Mouse (Mus musculus) left cerebral cortex, postnatal 25 days (tissue): ENCODE results near the gene Ndufaf3. TPM values are rescaled to one million over a fixed set of nuclear protein-coding genes. Genes with fewer than 3 reads are reported as not detected.

Source experiments
- DNase-seq, 2 experiments: peaks; one replicate each; pipeline ENCODE4 v3.0.0; 2022; ENCODE audit warnings: low spot score in 2 of 2, mixed read lengths in 1 of 2
- intact Hi-C: fragments of 180-260 bp; cut with DNase I; formaldehyde crosslinking; loops from one replicate; pipeline ENCODE4 v1.15.1; 2025
- microRNA-seq, 2 experiments: library from miRNA; unstranded; fragments of <30 nt; microRNA quantifications; one replicate each; pipeline ENCODE4 v1.2.0; 2022
- total RNA-seq, 2 experiments: library from RNA; stranded (reverse); gene quantifications; 2 replicates each; pipeline ENCODE4 v1.2.3; 2021

The Ndufaf3 gene
- total RNA-seq, 2 experiments from 2014 or later = 53.1 to 58.2 TPM

DNA sequence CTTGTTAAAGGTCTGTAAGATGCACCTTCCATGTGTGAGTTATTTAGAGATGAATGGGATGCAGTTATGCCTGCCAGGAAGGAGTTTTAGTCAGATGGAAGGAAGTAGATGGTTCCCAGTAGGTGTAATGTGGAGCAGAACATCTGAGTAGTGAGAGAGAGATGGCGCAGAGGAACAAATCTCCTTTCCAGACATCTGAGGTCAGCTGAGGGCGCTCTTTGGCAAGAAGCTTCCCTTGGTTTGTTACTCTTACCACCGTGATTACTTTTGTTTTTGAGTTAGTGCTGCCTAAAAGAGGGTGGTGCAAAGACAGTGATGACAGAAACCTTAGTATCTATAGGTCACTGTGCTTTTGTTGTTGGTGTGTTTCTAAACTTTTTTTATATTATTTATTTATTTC lies 41.8 kb downstream of the Ndufaf3 start:
- intact Hi-C loops = no loop called here

GRCm38 (mm10) chr9:108523341-108523740 lies 43.9 kb downstream of the Ndufaf3 start:
- DNase-seq = no peak
- intact Hi-C loops = no loop called here

More for the DNA sequence above, 41.8 kb downstream of the Ndufaf3 start:
- no peak for DNase-seq

GRCm38 (mm10) chr9:108521604-108522003 lies 45.6 kb downstream of the Ndufaf3 start:
- no peak for DNase-seq
- intact Hi-C loops = no loop called here

DNA sequence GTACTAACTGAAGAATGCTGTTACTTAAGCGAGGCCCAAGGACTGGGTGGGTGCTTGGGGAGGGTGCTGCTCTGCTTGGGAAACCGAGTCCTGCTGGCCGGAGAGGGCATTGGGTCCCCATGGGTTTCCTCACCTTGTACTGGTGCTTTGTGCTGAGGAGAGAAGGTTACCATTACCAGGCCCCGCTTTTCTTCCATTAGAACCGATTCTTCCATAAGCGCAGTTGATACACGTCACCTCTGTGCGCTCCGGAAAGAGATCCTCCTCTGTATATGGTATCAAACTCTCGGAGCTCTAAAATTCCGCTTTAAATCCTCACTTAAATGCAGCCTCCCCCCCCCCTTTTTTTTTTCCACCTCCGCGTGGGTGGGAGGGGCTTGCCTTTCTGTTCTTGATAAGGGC lies 49.3 kb downstream of the Ndufaf3 start:
- intact Hi-C loops = no loop called here
- DNase-seq = peak; percentile 53 to 71

GRCm38 (mm10) chr9:108517253-108517930 lies 49.8 kb downstream of the Ndufaf3 start:
- intact Hi-C loops = no loop called here

GRCm38 (mm10) chr9:108516380-108517251 lies 50.6 kb downstream of the Ndufaf3 start, which contains the start of gene Qrich1:
TSS of gene Qrich1 (plus strand) at chr9:108516806.
- intact Hi-C loops = no loop called here
- peak; percentile 96 to 97 for DNase-seq

More at GRCm38 (mm10) chr9:108517253-108517930, 49.8 kb downstream of the Ndufaf3 start:
- peak; percentile 85 to 86 for DNase-seq

Small RNAs within 50 kb of the gene (microRNA-seq; reads per million reads assigned to microRNA genes)
- 0 reads per million in 2 experiments for gene Gm24083
- 0 reads per million in 2 experiments for gene Mir191
- 930 to 996 reads per million in 2 experiments for gene Mir425

Other genes starting within 250 kb of the Ndufaf3 start
- 100 to 1,000 TPM; 104 to 106 TPM for gene Gpx1, start 228.5 kb downstream of the Ndufaf3 start, total RNA-seq
- gene Usp4, start 219.6 kb downstream of the Ndufaf3 start, total RNA-seq = 100 to 1,000 TPM; 117 TPM
- gene 1700102P08Rik, start 174.6 kb downstream of the Ndufaf3 start, total RNA-seq = 1 to 10 TPM; 2.4 to 3.0 TPM
- gene Ccdc36, start 138.9 kb downstream of the Ndufaf3 start, total RNA-seq = under 1 TPM; 0.32 TPM
- not detected for gene BC048562, start 131.0 kb downstream of the Ndufaf3 start, total RNA-seq
- 10 to 100 TPM; 40.3 to 42.2 TPM for gene Ccdc71, start 106.9 kb downstream of the Ndufaf3 start, total RNA-seq
- 10 to 100 TPM; 30.3 to 36.7 TPM for gene Klhdc8b, start 105.9 kb downstream of the Ndufaf3 start, total RNA-seq
- 10 to 100 TPM; 30.6 to 31.9 TPM for gene Lamb2, start 87.7 kb downstream of the Ndufaf3 start, total RNA-seq
- gene Usp19, start 76.8 kb downstream of the Ndufaf3 start, total RNA-seq = 100 to 1,000 TPM; 143 to 147 TPM
- gene Qars, start 59.7 kb downstream of the Ndufaf3 start, total RNA-seq = 10 to 100 TPM; 75.3 to 84.4 TPM
- gene Qrich1, start 50.6 kb downstream of the Ndufaf3 start, total RNA-seq = 100 to 1,000 TPM; 136 to 141 TPM
- gene Impdh2, start 7.1 kb downstream of the Ndufaf3 start, total RNA-seq = 10 to 100 TPM; 55.3 to 55.4 TPM
- 10 to 100 TPM; 83.8 to 85.2 TPM for gene Dalrd3, start 2.5 kb upstream of the Ndufaf3 start, total RNA-seq
- 100 to 1,000 TPM; 112 to 126 TPM for gene Wdr6, start 11.3 kb upstream of the Ndufaf3 start, total RNA-seq
- 10 to 100 TPM; 77.2 to 82.9 TPM for gene P4htm, start 30.2 kb upstream of the Ndufaf3 start, total RNA-seq
- 10 to 100 TPM; 48.3 to 50.9 TPM for gene Arih2, start 82.0 kb upstream of the Ndufaf3 start, total RNA-seq
- 10 to 100 TPM; 12.6 to 14.4 TPM for gene Slc25a20, start 94.7 kb upstream of the Ndufaf3 start, total RNA-seq
- 10 to 100 TPM; 45.5 to 49.1 TPM for gene Prkar2a, start 121.9 kb upstream of the Ndufaf3 start, total RNA-seq
- gene Ip6k2, start 216.4 kb upstream of the Ndufaf3 start, total RNA-seq = 100 to 1,000 TPM; 152 to 153 TPM
- 10 to 100 TPM; 54.4 to 60.5 TPM for gene Nckipsd, start 240.9 kb upstream of the Ndufaf3 start, total RNA-seq